Mouse (Mus musculus): ENCODE data around the gene Gm2696. TPM values are rescaled to one million over a fixed set of nuclear protein-coding genes. Genes with fewer than 3 reads are reported as not detected.
"Not testable (repeated sequence)": the region's sequence is repeated elsewhere in the genome, so short reads cannot be mapped to it uniquely, and the experiment has no call there.

Gene Gm2696
- total and polyA plus RNA-seq, 2 experiments from 2014 or later, result not detected

DNA sequence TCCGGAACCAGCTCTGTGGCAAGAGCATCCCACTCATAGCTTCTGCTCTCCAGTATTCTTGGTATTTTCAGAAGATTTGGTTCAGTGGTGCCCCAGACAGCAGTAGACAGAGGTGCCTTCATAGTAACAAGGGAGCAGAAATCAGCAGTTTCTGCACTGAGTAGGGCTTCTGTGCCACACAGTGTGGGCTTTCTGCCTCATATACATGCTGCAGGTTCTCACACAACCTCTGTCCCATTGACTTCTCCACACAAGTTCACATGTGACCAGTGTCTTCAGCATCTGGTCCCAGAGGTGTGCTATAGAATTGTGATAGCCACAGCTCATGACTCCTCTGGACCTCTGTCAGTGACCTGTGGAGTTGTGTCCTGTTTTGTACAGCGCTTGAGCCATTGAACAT lies 25.9 kb upstream of the Gm2696 start:
- WGBS, result 85% methylated on average over 2 of the region's 2 CpGs
- H3K4me3 ChIP-seq (ENCODE audit: low read depth, low read length), result no peak overlapping the region
- H3K4me2 ChIP-seq (ENCODE audit: low read depth, low read length), result no peak overlapping the region
- no peak for TF ChIP-seq CTCF (IDR thresholded peaks at IDR 0.05; ENCODE audit: low read depth)
- no peak for TF ChIP-seq EP300 (IDR thresholded peaks at IDR 0.05; ENCODE audit: low read depth)
- no peak overlapping the region for H3K9ac ChIP-seq (replicated peaks; ENCODE audit: low read depth, low read length)
- no peak for DNase-seq (ENCODE audit: low spot score)
- no peaks in the 10 kb centered on the region for H3K27me3 ChIP-seq (ENCODE audit: control insufficient read depth, insufficient read depth, low read length)
- H3K36me3 ChIP-seq (replicated peaks; ENCODE audit: control insufficient read depth, insufficient read depth, low read length), result no peaks in the 10 kb centered on the region
- H3K4me1 ChIP-seq (ENCODE audit: control insufficient read depth, insufficient read depth), result no peaks in the 10 kb centered on the region
- no peak for ATAC-seq (ENCODE audit: insufficient read depth, low read depth)
- no peak overlapping the region for H3K27ac ChIP-seq (ENCODE audit: low read depth)
- H3K9me3 ChIP-seq (replicated peaks; ENCODE audit: control insufficient read depth, low read length), result no peaks in the 10 kb centered on the region

DNA sequence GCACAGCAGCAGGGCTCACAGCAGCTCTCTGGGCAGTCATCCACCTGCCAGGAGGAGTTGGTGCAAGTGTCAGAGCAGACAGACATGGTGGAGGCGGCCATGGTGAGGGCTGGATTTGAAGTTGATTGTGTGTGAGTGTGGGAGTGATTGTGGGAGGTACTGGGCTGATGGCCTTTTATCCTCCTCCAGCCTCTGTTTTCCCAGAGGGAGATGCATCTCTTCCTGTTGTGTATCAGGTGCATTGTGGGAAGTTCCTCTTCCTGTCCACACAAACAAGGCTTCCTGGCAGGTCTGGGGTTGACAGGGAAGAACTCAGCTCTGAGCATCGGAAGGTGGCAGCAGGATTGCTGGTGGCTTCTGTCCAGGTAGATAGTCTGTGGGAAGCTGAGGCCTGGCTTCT lies 19.5 kb upstream of the Gm2696 start, which contains the start of gene Gm9639:
Gene Gm9639 (minus strand): TSS at position 101 of the 400 bp plus-strand sequence.
- no peak within 1 kb of the TSS for H3K27ac ChIP-seq (ENCODE audit: low read depth)
- DNase-seq (ENCODE audit: low spot score) (no peak), ATAC-seq (ENCODE audit: insufficient read depth, low read depth) (no peak)
- no peak within 1 kb of the TSS for H3K4me3 ChIP-seq (ENCODE audit: low read depth, low read length)
- H3K9ac ChIP-seq (replicated peaks; ENCODE audit: low read depth, low read length), result no peak within 1 kb of the TSS
- TF ChIP-seq CTCF (IDR thresholded peaks at IDR 0.05; ENCODE audit: low read depth), result no peak
- TF ChIP-seq EP300 (IDR thresholded peaks at IDR 0.05; ENCODE audit: low read depth), result no peak
- no peaks in the 10 kb centered on the region for H3K36me3 ChIP-seq (replicated peaks; ENCODE audit: control insufficient read depth, insufficient read depth, low read length)
- no peaks in the 10 kb centered on the region for H3K4me1 ChIP-seq (ENCODE audit: control insufficient read depth, insufficient read depth)
- H3K9me3 ChIP-seq (replicated peaks; ENCODE audit: control insufficient read depth, low read length), result no peaks in the 10 kb centered on the region
- WGBS, result 63% methylated on average over 2 of the region's 2 CpGs
- no peaks in the 10 kb centered on the region for H3K27me3 ChIP-seq (ENCODE audit: control insufficient read depth, insufficient read depth, low read length)
- H3K4me2 ChIP-seq (ENCODE audit: low read depth, low read length), result no peak within 1 kb of the TSS

DNA sequence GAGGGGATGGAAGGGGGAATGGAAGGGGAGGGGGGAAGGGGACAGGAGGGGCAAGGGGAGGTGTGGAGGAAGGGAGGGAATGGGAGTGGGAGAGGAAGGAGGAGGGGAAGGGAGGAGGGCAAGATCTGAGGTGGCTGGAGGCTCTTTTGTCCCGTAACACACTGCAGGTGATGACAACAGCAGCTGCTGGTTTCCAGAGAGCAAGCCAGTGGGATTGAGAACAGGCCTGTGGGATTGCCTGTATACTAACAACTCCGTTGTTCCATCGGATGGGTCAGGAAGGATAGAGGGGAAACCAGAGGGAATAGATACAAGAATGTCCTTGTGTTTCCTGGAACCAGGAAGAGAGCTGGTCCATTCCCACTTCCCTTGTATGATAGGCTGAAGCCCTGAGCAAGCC lies 16.8 kb upstream of the Gm2696 start:
- H3K27ac ChIP-seq (ENCODE audit: low read depth), result no peak overlapping the region
- no peaks in the 10 kb centered on the region for H3K27me3 ChIP-seq (ENCODE audit: control insufficient read depth, insufficient read depth, low read length)
- DNase-seq (ENCODE audit: low spot score) (peak; percentile 47), ATAC-seq (ENCODE audit: insufficient read depth, low read depth) (peak; percentile 39)
- H3K4me1 ChIP-seq (ENCODE audit: control insufficient read depth, insufficient read depth), result no peaks in the 10 kb centered on the region
- H3K9me3 ChIP-seq (replicated peaks; ENCODE audit: control insufficient read depth, low read length), result no peaks in the 10 kb centered on the region
- no peak for TF ChIP-seq CTCF (IDR thresholded peaks at IDR 0.05; ENCODE audit: low read depth)
- no peak for TF ChIP-seq EP300 (IDR thresholded peaks at IDR 0.05; ENCODE audit: low read depth)
- 14% methylated on average over 3 of the region's 3 CpGs for WGBS
- H3K9ac ChIP-seq (replicated peaks; ENCODE audit: low read depth, low read length), result no peak overlapping the region
- no peak overlapping the region for H3K4me3 ChIP-seq (ENCODE audit: low read depth, low read length)
- no peak overlapping the region for H3K4me2 ChIP-seq (ENCODE audit: low read depth, low read length)
- H3K36me3 ChIP-seq (replicated peaks; ENCODE audit: control insufficient read depth, insufficient read depth, low read length), result no peaks in the 10 kb centered on the region

DNA sequence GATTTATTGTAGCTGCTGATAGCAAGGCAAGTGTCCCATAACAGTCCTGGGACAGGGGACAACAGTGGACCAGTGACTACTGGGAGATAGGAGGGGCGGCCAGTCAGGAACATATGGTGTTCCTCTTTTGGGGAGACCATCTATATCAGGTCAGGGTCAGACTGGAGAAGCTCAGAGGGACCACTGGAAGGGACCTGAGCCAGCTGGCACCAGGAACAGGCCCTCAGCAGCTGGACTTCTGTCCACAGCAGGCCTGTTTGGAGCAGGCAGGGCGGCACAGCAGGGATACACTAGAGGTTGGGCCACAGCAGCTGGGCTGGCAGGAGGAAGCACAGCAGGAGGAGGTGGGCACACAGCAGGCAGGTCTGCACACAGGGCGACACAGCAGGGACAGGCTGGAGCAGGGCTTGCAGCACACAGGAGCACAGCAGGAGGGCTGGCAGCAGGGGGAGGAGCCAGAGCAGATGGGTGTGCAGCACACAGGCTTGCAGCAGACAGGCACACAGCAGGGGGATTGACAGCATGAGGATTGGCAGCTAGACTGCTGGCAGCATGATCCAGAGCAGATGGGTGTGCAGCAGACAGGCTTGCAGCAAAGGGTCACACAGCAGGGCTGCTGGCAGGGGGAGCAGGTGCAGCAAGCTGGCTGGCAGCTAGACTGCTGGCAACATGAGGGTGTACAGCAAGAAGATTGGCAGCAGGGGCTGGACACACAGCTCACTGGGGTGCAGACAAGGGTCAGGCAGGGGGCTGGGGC lies 16.1 kb upstream of the Gm2696 start:
- H3K9ac ChIP-seq (replicated peaks; ENCODE audit: low read depth, low read length); H3K36me3 ChIP-seq (replicated peaks; ENCODE audit: control insufficient read depth, insufficient read depth, low read length); H3K27me3 ChIP-seq (ENCODE audit: control insufficient read depth, insufficient read depth, low read length); H3K4me1 ChIP-seq (ENCODE audit: control insufficient read depth, insufficient read depth); H3K4me3 ChIP-seq (ENCODE audit: low read depth, low read length); DNase-seq (ENCODE audit: low spot score); H3K4me2 ChIP-seq (ENCODE audit: low read depth, low read length); H3K9me3 ChIP-seq (replicated peaks; ENCODE audit: control insufficient read depth, low read length); H3K27ac ChIP-seq (ENCODE audit: low read depth): not testable (repeated sequence)
- WGBS, result 30% methylated on average over 3 of the region's 3 CpGs
- peak; percentile 17; the same call in 1 of the 2 replicates for ATAC-seq (ENCODE audit: insufficient read depth, low read depth)

DNA sequence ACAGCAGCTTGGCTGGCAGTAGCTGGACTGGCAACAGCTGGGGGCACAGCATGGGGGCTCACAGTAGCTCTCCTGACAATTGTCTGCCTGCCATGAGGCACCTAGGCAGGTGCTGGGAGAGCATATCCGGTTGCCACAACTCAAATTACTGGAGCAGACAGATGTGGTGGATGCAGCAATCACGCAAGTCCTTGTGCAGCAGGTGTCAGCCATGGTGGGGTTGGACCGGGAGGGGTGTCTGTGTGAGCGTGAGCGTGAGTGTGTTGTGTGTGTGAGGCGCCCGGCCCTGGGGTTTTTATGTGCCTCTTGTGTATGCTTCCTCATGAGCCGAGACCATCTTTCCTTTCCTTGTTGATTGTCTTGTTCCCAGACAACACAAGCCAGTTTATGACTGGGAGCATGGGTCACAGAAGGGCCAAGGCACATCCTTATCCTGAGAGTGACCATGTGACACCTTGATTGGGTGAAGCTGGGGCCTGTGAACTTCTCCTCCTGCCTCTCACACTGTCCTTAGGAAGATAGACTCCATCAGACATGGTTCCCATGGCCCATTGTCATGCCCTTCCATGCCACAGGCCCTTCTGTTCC lies 15.5 kb upstream of the Gm2696 start, which contains the start of gene Gm19668:
Gene Gm19668 (minus strand): TSS at position 213 of the 588 bp plus-strand sequence.
- H3K9me3 ChIP-seq (replicated peaks; ENCODE audit: control insufficient read depth, low read length), result no peaks in the 10 kb centered on the region
- no peaks in the 10 kb centered on the region for H3K27me3 ChIP-seq (ENCODE audit: control insufficient read depth, insufficient read depth, low read length)
- 69% methylated on average over 8 of the region's 8 CpGs for WGBS
- DNase-seq (ENCODE audit: low spot score) (no peak), ATAC-seq (ENCODE audit: insufficient read depth, low read depth) (no peak)
- no peak within 1 kb of the TSS for H3K4me2 ChIP-seq (ENCODE audit: low read depth, low read length)
- no peak within 1 kb of the TSS for H3K4me3 ChIP-seq (ENCODE audit: low read depth, low read length)
- no peak within 1 kb of the TSS for H3K9ac ChIP-seq (replicated peaks; ENCODE audit: low read depth, low read length)
- no peak within 1 kb of the TSS for H3K27ac ChIP-seq (ENCODE audit: low read depth)
- no peaks in the 10 kb centered on the region for H3K36me3 ChIP-seq (replicated peaks; ENCODE audit: control insufficient read depth, insufficient read depth, low read length)
- TF ChIP-seq CTCF (IDR thresholded peaks at IDR 0.05; ENCODE audit: low read depth), result no peak
- TF ChIP-seq EP300 (IDR thresholded peaks at IDR 0.05; ENCODE audit: low read depth), result no peak
- no peaks in the 10 kb centered on the region for H3K4me1 ChIP-seq (ENCODE audit: control insufficient read depth, insufficient read depth)

Measured in heart, postnatal 0 days (tissue).